Mouse (Mus musculus) thymus, postnatal 25 days (tissue): ENCODE results near the gene Lpxn.

Experiments used
- DNase-seq: peaks from one replicate; pipeline ENCODE4 v3.0.0; 2022

The Lpxn gene

GRCm38 (mm10) chr19:12806214-12806613 lies 10.2 kb downstream of the Lpxn start:
- DNase-seq: peak; percentile 19

- DNase-seq: no peak
Measured at GRCm38 (mm10) chr19:12812644-12813364, 16.8 kb downstream of the Lpxn start.

- no peak for DNase-seq
Measured at GRCm38 (mm10) chr19:12813883-12814282, 17.9 kb downstream of the Lpxn start.

- DNase-seq: no peak
Measured at GRCm38 (mm10) chr19:12818507-12818906, 22.5 kb downstream of the Lpxn start.

- DNase-seq: peak; percentile 40
Measured at GRCm38 (mm10) chr19:12820383-12820782, 24.4 kb downstream of the Lpxn start.

- DNase-seq: peak; percentile 40
Measured at GRCm38 (mm10) chr19:12824549-12824948, 28.6 kb downstream of the Lpxn start.

GRCm38 (mm10) chr19:12830823-12831430 lies 34.9 kb downstream of the Lpxn start:
- no peak for DNase-seq

- no peak for DNase-seq
Measured at GRCm38 (mm10) chr19:12831559-12831958, 35.6 kb downstream of the Lpxn start.

GRCm38 (mm10) chr19:12833625-12834024 lies 37.6 kb downstream of the Lpxn start:
- peak; percentile 24 for DNase-seq

- DNase-seq: no peak
Measured at GRCm38 (mm10) chr19:12838507-12838906, 42.5 kb downstream of the Lpxn start.

- no peak for DNase-seq
Measured at GRCm38 (mm10) chr19:12846382-12846781, 50.4 kb downstream of the Lpxn start, which contains the start of gene Gm5244. Gm5244 (plus strand) TSS chr19:12846682.

- no peak for DNase-seq
Measured at GRCm38 (mm10) chr19:12856983-12857382, 61.0 kb downstream of the Lpxn start, which contains the start of gene Olfr1444. Olfr1444 (plus strand) TSS chr19:12857283.
